8 mouse cellular contexts compared by ENCODE assay signal in the genomic region with DNA sequence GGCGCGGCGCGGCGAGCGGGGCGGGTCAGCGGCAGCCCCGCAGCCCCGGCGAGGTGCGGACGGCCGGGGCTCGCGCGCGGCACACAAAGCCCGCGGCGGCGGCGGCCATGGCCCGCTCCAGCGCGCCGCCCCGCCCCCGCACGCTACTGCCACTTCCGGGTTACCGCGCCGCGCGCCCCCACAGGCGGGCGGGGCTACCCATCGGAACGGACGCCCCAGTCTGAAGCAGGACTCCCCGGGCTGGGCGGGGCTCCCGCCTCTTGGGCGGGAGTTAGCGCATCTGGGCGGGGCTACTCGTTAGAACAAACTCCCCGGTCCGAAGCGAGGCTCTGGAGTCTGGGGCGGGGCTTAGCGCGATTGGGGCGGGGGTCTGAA. TPM values are rescaled to one million over a fixed set of nuclear protein-coding genes. Genes with fewer than 3 reads are reported as not detected.
DNase-seq lines count a peak whose midpoint lies in the region; ATAC-seq and TF ChIP-seq lines count a peak whose summit lies in the region.

No protein-coding gene starts in this region.

- H3K9ac ChIP-seq in forebrain, embryonic 11.5 days (ENCODE audit: low read length), result peak overlapping the region; percentile 96
- H3K9ac ChIP-seq in heart, postnatal 0 days (replicated peaks; ENCODE audit: low read depth, low read length), result peak overlapping the region; percentile 86
- H3K9ac ChIP-seq in liver, embryonic 16.5 days (ENCODE audit: low read depth, low read length), result peak overlapping the region; percentile 82
- peak overlapping the region; percentile 96 for H3K9ac ChIP-seq in neural tube, embryonic 13.5 days

- peak; percentile 96 for ATAC-seq in forebrain, embryonic 11.5 days (replicated peaks; ENCODE audit: low FRiP score)
- ATAC-seq in heart, postnatal 0 days (ENCODE audit: insufficient read depth, low read depth), result peak; percentile 93
- peak; percentile 94 for ATAC-seq in liver, embryonic 16.5 days (ENCODE audit: low read depth)
- ATAC-seq in neural tube, embryonic 13.5 days (ENCODE audit: low read depth), result peak; percentile 95

- no peak for TF ChIP-seq CTCF in heart, postnatal 0 days (IDR thresholded peaks at IDR 0.05; ENCODE audit: low read depth)
- TF ChIP-seq CTCF in testis, adult 2 months (IDR thresholded peaks at IDR 0.05; ENCODE audit: control insufficient read depth, insufficient read depth, insufficient replicate concordance, low read depth, low read length), result no peak

- DNase-seq in CD8-positive naive resting alpha-beta T cell, adult 2 months (ENCODE audit: low read depth in 2 of 2, low spot score in 2 of 2), result peak; percentile 87 to 88
- DNase-seq in c-Kit-positive CD71-negative TER-119-negative erythroid progenitor cells, embryonic 14.5 days (ENCODE audit: low read depth), result peak; percentile 88
- peak; percentile 98 for DNase-seq in forebrain, embryonic 11.5 days (ENCODE audit: low spot score)
- peak; percentile 90 for DNase-seq in heart, postnatal 0 days (ENCODE audit: low spot score)
- peak; percentile 96 to 98 for DNase-seq in kidney, postnatal 4 days

- no peak for TF ChIP-seq EP300 in heart, postnatal 0 days (IDR thresholded peaks at IDR 0.05; ENCODE audit: low read depth)

- peak; percentile 38; the same call in 1 of the 2 replicates for TF ChIP-seq POLR2A in testis, adult 2 months (IDR thresholded peaks at IDR 0.05; ENCODE audit: control insufficient read depth, low read depth, low read length)

- peak overlapping the region; percentile 88 for H3K27ac ChIP-seq in forebrain, embryonic 11.5 days (ENCODE audit: low read depth, low read length)
- H3K27ac ChIP-seq in heart, postnatal 0 days (ENCODE audit: low read depth), result peak overlapping the region; percentile 95
- H3K27ac ChIP-seq in liver, embryonic 16.5 days (ENCODE audit: low read length), result peak overlapping the region; percentile 82
- peak overlapping the region; percentile 97 for H3K27ac ChIP-seq in neural tube, embryonic 13.5 days (replicated peaks)
- peak overlapping the region; percentile 55 for H3K27ac ChIP-seq in testis, adult 2 months (ENCODE audit: control insufficient read depth, insufficient read depth, low read depth, low read length)

- no peaks in the 10 kb centered on the region for H3K27me3 ChIP-seq in forebrain, embryonic 11.5 days (ENCODE audit: control insufficient read depth, insufficient read depth, low read length)
- H3K27me3 ChIP-seq in heart, postnatal 0 days (ENCODE audit: control insufficient read depth, insufficient read depth, low read length), result no peaks in the 10 kb centered on the region
- H3K27me3 ChIP-seq in liver, embryonic 16.5 days (ENCODE audit: control insufficient read depth, insufficient read depth, low read depth, low read length), result 0 out of 2 replicates have a peak, but pooled peaks cover 2% of the 10 kb centered on the region
- no peaks in the 10 kb centered on the region for H3K27me3 ChIP-seq in neural tube, embryonic 13.5 days
- no peaks in the 10 kb centered on the region for H3K27me3 ChIP-seq in testis, adult 2 months (ENCODE audit: control insufficient read depth, insufficient read depth, low read length)

- peak overlapping the region; percentile 84 for H3K4me3 ChIP-seq in forebrain, embryonic 11.5 days (ENCODE audit: low read depth, low read length)
- peak overlapping the region; percentile 87 for H3K4me3 ChIP-seq in heart, postnatal 0 days (ENCODE audit: low read depth, low read length)
- H3K4me3 ChIP-seq in liver, embryonic 16.5 days (ENCODE audit: low read depth, low read length), result peak overlapping the region; percentile 88
- H3K4me3 ChIP-seq in neural tube, embryonic 13.5 days, result peak overlapping the region; percentile 95
- peak overlapping the region; percentile 93 for H3K4me3 ChIP-seq in testis, adult 2 months (ENCODE audit: control insufficient read depth, low read depth, low read length)

- under 1% methylated on average over 45 of the region's 55 CpGs for WGBS in forebrain, embryonic 11.5 days
- WGBS in heart, postnatal 0 days, result 1% methylated on average over 52 of the region's 55 CpGs
- under 1% methylated on average over 40 of the region's 55 CpGs for WGBS in liver, embryonic 16.5 days (ENCODE audit: insufficient replicate concordance)
- WGBS in neural tube, embryonic 13.5 days, result under 1% methylated on average over 44 of the region's 55 CpGs

- no peaks in the 10 kb centered on the region for H3K9me3 ChIP-seq in forebrain, embryonic 11.5 days (ENCODE audit: control insufficient read depth, low read length)
- no peaks in the 10 kb centered on the region for H3K9me3 ChIP-seq in heart, postnatal 0 days (replicated peaks; ENCODE audit: control insufficient read depth, low read length)
- no peaks in the 10 kb centered on the region for H3K9me3 ChIP-seq in liver, embryonic 16.5 days (replicated peaks; ENCODE audit: control insufficient read depth, low read length)
- H3K9me3 ChIP-seq in neural tube, embryonic 13.5 days, result no peaks in the 10 kb centered on the region

- H3K4me2 ChIP-seq in forebrain, embryonic 11.5 days (ENCODE audit: low read depth, low read length, severe bottlenecking), result peak overlapping the region; percentile 70; the same call in 1 of the 2 replicates
- peak overlapping the region; percentile 83 for H3K4me2 ChIP-seq in heart, postnatal 0 days (ENCODE audit: low read depth, low read length)
- peak overlapping the region; percentile 94 for H3K4me2 ChIP-seq in liver, embryonic 16.5 days (ENCODE audit: low read depth, low read length)
- peak overlapping the region; percentile 95 for H3K4me2 ChIP-seq in neural tube, embryonic 13.5 days

- peaks cover 2% of the 10 kb centered on the region; the same call in 1 of the 2 replicates for H3K4me1 ChIP-seq in forebrain, embryonic 11.5 days (replicated peaks; ENCODE audit: control insufficient read depth, insufficient read depth, low read length)
- H3K4me1 ChIP-seq in heart, postnatal 0 days (ENCODE audit: control insufficient read depth, insufficient read depth), result peaks cover 33% of the 10 kb centered on the region
- H3K4me1 ChIP-seq in liver, embryonic 16.5 days (ENCODE audit: control insufficient read depth, low read depth, low read length), result peaks cover 16% of the 10 kb centered on the region
- H3K4me1 ChIP-seq in neural tube, embryonic 13.5 days (replicated peaks), result peaks cover 46% of the 10 kb centered on the region
- peaks cover 11% of the 10 kb centered on the region for H3K4me1 ChIP-seq in testis, adult 2 months (ENCODE audit: control insufficient read depth, insufficient read depth, low read length)

- peaks cover 3% of the 10 kb centered on the region; the same call in 1 of the 2 replicates for H3K36me3 ChIP-seq in forebrain, embryonic 11.5 days (ENCODE audit: control insufficient read depth, insufficient read depth, low read length)
- H3K36me3 ChIP-seq in heart, postnatal 0 days (replicated peaks; ENCODE audit: control insufficient read depth, insufficient read depth, low read length), result no peaks in the 10 kb centered on the region
- H3K36me3 ChIP-seq in liver, embryonic 16.5 days (ENCODE audit: control insufficient read depth, insufficient read depth), result no peaks in the 10 kb centered on the region
- H3K36me3 ChIP-seq in neural tube, embryonic 13.5 days, result peaks cover 8% of the 10 kb centered on the region; the same call in 1 of the 2 replicates
- 0 out of 2 replicates have a peak, but pooled peaks cover 1% of the 10 kb centered on the region for H3K36me3 ChIP-seq in testis, adult 2 months (ENCODE audit: control insufficient read depth, insufficient read depth, low read length)

RNA-seq across cellular contexts. Expression of gene Abhd17c, which starts 0.3 kb away (rescaled TPM):
- 71.3 and 77.7 TPM in 2 replicates for polyA plus RNA-seq in forebrain, embryonic 11.5 days (2014; fragmentation: Nextera tagmentation; extraction: Ambion mirVana)
- total RNA-seq in heart, postnatal 0 days (2014; rRNA removed; ENCODE audit: low replicate concordance), result 76.1 and 99.8 TPM in 2 replicates
- polyA plus RNA-seq in heart, postnatal 0 days (2015; fragmentation: Nextera tagmentation; extraction: Ambion mirVana), result 42.6 and 45.3 TPM in 2 replicates
- 2.9 and 3.2 TPM in 2 replicates for polyA plus RNA-seq in liver, embryonic 16.5 days (2015; fragmentation: Nextera tagmentation; extraction: Ambion mirVana)
- 55.8 and 62.5 TPM in 2 replicates for polyA plus RNA-seq in neural tube, embryonic 13.5 days (2015; fragmentation: Nextera tagmentation; extraction: Ambion mirVana)
- polyA plus RNA-seq in testis, adult 2 months (2012; rRNA removed), result 16.2 and 19.4 TPM in 2 replicates

Comparison
In these comparisons a context has a peak if more than half of its experiments do, and no peak if none do; other contexts are left out.
1. Peak in every context shown above with its lines: DNase-seq, ATAC-seq, H3K4me3 ChIP-seq and H3K27ac ChIP-seq.